Mouse (Mus musculus): Measurements from ENCODE around the gene Fam193b. TPM values are rescaled to one million over a fixed set of nuclear protein-coding genes. Genes with fewer than 3 reads are reported as not detected.
A peak's percentile ranks its signal among the peaks of the same experiment; 100 is the strongest.

Gene Fam193b
- polyA plus RNA-seq, 1 experiment from 2014 or later, result 32.1 TPM

- Histone ChIP-seq H3K4me2 (ENCODE audit: low read depth, low read length) (no peak overlapping the region), H3K9ac (ENCODE audit: low read depth, low read length) (no peak overlapping the region), H3K36me3 (ENCODE audit: control insufficient read depth, insufficient read depth, low read length) (peaks cover 85% of the 10 kb centered on the region), H3K4me3 (ENCODE audit: low read depth, low read length) (no peak overlapping the region), H3K27ac (replicated peaks; ENCODE audit: low read depth, low read length) (no peak overlapping the region), H3K27me3 (replicated peaks; ENCODE audit: control insufficient read depth, insufficient read depth, low read length) (no peaks in the 10 kb centered on the region), H3K9me3 (ENCODE audit: control insufficient read depth, low read length) (no peaks in the 10 kb centered on the region), H3K4me1 (ENCODE audit: control insufficient read depth, insufficient read depth, low read length) (peaks cover 16% of the 10 kb centered on the region)
- DNase-seq (ENCODE audit: low spot score) (no peak), ATAC-seq (ENCODE audit: low read depth) (no peak)
- WGBS, result 89% methylated on average over 10 of the region's 10 CpGs
These were observed 64.2 kb downstream of the Fam193b start for GRCm38 (mm10) chr13:55506697-55507096.

DNA sequence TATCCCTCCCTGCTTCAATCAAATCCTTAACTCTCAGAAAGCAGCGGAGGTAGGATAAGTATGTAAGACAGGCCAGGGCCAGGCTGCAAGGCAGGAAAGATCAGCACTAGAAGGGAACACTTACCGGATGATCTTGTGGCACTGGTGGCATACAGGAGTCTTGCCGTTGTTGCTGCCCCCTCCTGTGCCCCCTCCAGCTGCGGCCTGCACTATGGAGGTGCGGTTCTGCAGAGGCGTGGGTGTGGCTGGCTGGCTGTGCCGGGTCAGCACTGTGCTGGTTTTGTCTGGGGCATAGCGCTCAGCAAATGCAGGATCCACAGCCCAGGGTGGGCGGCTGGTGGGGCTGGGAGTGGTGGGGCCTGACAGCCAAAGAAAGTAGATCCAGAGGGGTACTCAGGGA, 65.1 kb downstream of the Fam193b start:
- Histone ChIP-seq H3K4me3 (ENCODE audit: low read depth, low read length) (no peak overlapping the region), H3K36me3 (ENCODE audit: control insufficient read depth, insufficient read depth, low read length) (peaks cover 93% of the 10 kb centered on the region), H3K27ac (replicated peaks; ENCODE audit: low read depth, low read length) (no peak overlapping the region), H3K4me2 (ENCODE audit: low read depth, low read length) (no peak overlapping the region), H3K9me3 (ENCODE audit: control insufficient read depth, low read length) (no peaks in the 10 kb centered on the region), H3K4me1 (ENCODE audit: control insufficient read depth, insufficient read depth, low read length) (peaks cover 8% of the 10 kb centered on the region), H3K27me3 (replicated peaks; ENCODE audit: control insufficient read depth, insufficient read depth, low read length) (no peaks in the 10 kb centered on the region), H3K9ac (ENCODE audit: low read depth, low read length) (no peak overlapping the region)
- ATAC-seq (ENCODE audit: low read depth), result no peak
- WGBS, result 96% methylated on average over 5 of the region's 9 CpGs
- no peak for DNase-seq (ENCODE audit: low spot score)

- H3K36me3 ChIP-seq (ENCODE audit: control insufficient read depth, insufficient read depth, low read length), result peaks cover 93% of the 10 kb centered on the region
- H3K9ac ChIP-seq (ENCODE audit: low read depth, low read length), result no peak overlapping the region
- H3K4me3 ChIP-seq (ENCODE audit: low read depth, low read length), result no peak overlapping the region
- no peaks in the 10 kb centered on the region for H3K27me3 ChIP-seq (replicated peaks; ENCODE audit: control insufficient read depth, insufficient read depth, low read length)
- no peaks in the 10 kb centered on the region for H3K9me3 ChIP-seq (ENCODE audit: control insufficient read depth, low read length)
- 89% methylated on average over 5 of the region's 5 CpGs for WGBS
- DNase-seq (ENCODE audit: low spot score), result no peak
- ATAC-seq (ENCODE audit: low read depth), result no peak
- no peak overlapping the region for H3K4me2 ChIP-seq (ENCODE audit: low read depth, low read length)
- no peaks in the 10 kb centered on the region for H3K4me1 ChIP-seq (ENCODE audit: control insufficient read depth, insufficient read depth, low read length)
- H3K27ac ChIP-seq (replicated peaks; ENCODE audit: low read depth, low read length), result no peak overlapping the region
These were observed 66.5 kb downstream of the Fam193b start for GRCm38 (mm10) chr13:55504390-55504789.

DNA sequence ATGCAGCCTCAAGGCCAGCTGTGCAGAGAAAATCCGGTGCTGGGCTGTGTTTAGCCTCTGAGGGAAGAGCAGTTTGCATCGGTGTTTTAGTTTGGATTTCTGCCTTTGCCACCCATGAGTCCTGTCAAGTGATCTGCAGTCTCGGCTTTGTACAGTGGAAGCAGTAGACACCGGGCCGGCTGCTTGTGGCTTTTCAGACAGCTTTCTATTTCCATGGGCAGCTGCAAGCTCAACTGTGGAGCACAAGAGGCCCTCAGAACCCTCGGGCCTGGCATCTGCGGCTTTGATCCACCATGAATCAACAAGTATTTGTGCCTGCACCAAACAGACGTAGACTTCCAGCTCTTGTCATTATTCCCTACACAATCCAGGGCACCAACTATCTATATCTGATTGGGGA, 68.5 kb downstream of the Fam193b start:
- 86% methylated on average over 8 of the region's 8 CpGs for WGBS
- no peaks in the 10 kb centered on the region for H3K9me3 ChIP-seq (ENCODE audit: control insufficient read depth, low read length)
- H3K4me1 ChIP-seq (ENCODE audit: control insufficient read depth, insufficient read depth, low read length), result no peaks in the 10 kb centered on the region
- H3K36me3 ChIP-seq (ENCODE audit: control insufficient read depth, insufficient read depth, low read length), result peaks cover 91% of the 10 kb centered on the region
- no peak overlapping the region for H3K9ac ChIP-seq (ENCODE audit: low read depth, low read length)
- no peak overlapping the region for H3K4me2 ChIP-seq (ENCODE audit: low read depth, low read length)
- H3K27ac ChIP-seq (replicated peaks; ENCODE audit: low read depth, low read length), result no peak overlapping the region
- H3K27me3 ChIP-seq (replicated peaks; ENCODE audit: control insufficient read depth, insufficient read depth, low read length), result no peaks in the 10 kb centered on the region
- no peak overlapping the region for H3K4me3 ChIP-seq (ENCODE audit: low read depth, low read length)
- ATAC-seq (ENCODE audit: low read depth), result no peak
- no peak for DNase-seq (ENCODE audit: low spot score)

DNA sequence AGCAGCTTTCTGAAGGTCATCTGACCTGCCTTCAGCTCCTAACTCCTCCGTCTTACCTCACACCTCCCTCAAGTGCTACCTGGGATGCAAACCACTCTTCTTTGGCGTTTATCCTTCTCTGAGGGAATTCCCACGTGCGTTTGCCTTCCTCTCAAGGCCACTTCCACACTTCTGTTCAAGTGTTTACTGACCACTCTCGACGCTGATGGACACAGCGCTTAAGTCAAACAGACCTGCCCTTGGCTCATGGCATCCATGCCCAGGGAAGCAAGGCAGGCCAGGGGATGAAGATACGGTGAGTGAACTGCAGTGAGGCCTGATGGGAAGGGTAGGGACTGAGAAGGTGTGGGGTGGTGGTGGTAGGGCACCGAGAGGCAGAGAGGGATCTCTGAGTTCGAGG, 70.3 kb downstream of the Fam193b start:
- WGBS, result 84% methylated on average over 10 of the region's 10 CpGs
- peaks cover 72% of the 10 kb centered on the region for H3K36me3 ChIP-seq (ENCODE audit: control insufficient read depth, insufficient read depth, low read length)

DNA sequence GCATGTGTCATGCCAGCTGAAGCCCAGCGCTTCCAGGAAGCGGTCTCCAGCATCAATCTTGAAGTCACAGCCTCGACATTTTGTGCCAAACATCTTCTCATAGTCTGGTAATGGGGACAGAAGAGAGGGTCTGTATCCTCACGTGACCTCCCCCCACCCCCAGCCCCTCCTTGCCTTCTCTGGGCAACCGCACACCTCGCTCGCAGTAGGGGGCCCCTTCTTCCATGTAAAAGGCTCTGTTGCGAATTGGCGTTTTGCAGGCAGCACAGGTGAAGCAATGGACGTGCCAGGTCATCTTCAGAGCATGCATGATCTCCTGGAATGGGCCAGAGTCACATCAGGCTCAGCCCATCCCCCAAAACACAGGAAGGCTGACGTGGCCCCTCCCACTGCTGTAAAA, 72.0 kb downstream of the Fam193b start:
- Histone ChIP-seq H3K36me3 (ENCODE audit: control insufficient read depth, insufficient read depth, low read length) (peaks cover 56% of the 10 kb centered on the region), H3K27ac (replicated peaks; ENCODE audit: low read depth, low read length) (no peak overlapping the region)

More for the DNA sequence above, 70.3 kb downstream of the Fam193b start:
- DNase-seq (ENCODE audit: low spot score), result no peak
- H3K4me2 ChIP-seq (ENCODE audit: low read depth, low read length), result no peak overlapping the region
- no peaks in the 10 kb centered on the region for H3K9me3 ChIP-seq (ENCODE audit: control insufficient read depth, low read length)
- H3K4me1 ChIP-seq (ENCODE audit: control insufficient read depth, insufficient read depth, low read length), result no peaks in the 10 kb centered on the region
- no peak overlapping the region for H3K4me3 ChIP-seq (ENCODE audit: low read depth, low read length)
- no peak overlapping the region for H3K9ac ChIP-seq (ENCODE audit: low read depth, low read length)
- H3K27ac ChIP-seq (replicated peaks; ENCODE audit: low read depth, low read length), result no peak overlapping the region
- no peaks in the 10 kb centered on the region for H3K27me3 ChIP-seq (replicated peaks; ENCODE audit: control insufficient read depth, insufficient read depth, low read length)
- no peak for ATAC-seq (ENCODE audit: low read depth)

GRCm38 (mm10) chr13:55496661-55497060, 74.3 kb downstream of the Fam193b start:
- H3K4me3 ChIP-seq (ENCODE audit: low read depth, low read length), result no peak overlapping the region

More for the DNA sequence above, 72.0 kb downstream of the Fam193b start:
- Histone ChIP-seq H3K4me3 (ENCODE audit: low read depth, low read length) (no peak overlapping the region), H3K9me3 (ENCODE audit: control insufficient read depth, low read length) (no peaks in the 10 kb centered on the region), H3K27me3 (replicated peaks; ENCODE audit: control insufficient read depth, insufficient read depth, low read length) (no peaks in the 10 kb centered on the region), H3K9ac (ENCODE audit: low read depth, low read length) (no peak overlapping the region), H3K4me2 (ENCODE audit: low read depth, low read length) (no peak overlapping the region), H3K4me1 (ENCODE audit: control insufficient read depth, insufficient read depth, low read length) (no peaks in the 10 kb centered on the region)
- WGBS, result 57% methylated on average over 9 of the region's 11 CpGs
- ATAC-seq (ENCODE audit: low read depth) (no peak), DNase-seq (ENCODE audit: low spot score) (no peak)

DNA sequence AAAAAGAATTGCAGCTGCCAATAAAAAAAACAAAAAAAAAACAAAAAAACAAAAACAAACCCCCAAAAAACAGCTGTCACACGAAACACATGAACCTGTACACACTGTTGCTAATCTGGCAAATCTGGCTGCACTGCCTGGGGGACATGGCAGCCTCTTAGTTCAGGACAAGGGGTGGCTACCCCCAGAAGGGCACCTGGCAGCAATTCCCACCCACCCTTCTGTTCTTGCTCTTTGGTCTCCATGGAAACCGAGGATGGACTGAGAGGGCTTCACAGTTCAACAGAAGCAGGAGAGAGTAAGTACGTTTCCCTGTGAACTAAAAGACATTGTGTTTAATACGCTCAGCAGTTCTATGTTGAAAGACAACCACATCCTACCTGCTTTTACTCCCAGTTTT, 75.2 kb downstream of the Fam193b start:
- no peaks in the 10 kb centered on the region for H3K4me1 ChIP-seq (ENCODE audit: control insufficient read depth, insufficient read depth, low read length)
- ATAC-seq (ENCODE audit: low read depth) (no peak), DNase-seq (ENCODE audit: low spot score) (no peak)
- no peaks in the 10 kb centered on the region for H3K9me3 ChIP-seq (ENCODE audit: control insufficient read depth, low read length)
- no peak overlapping the region for H3K9ac ChIP-seq (ENCODE audit: low read depth, low read length)
- peaks cover 28% of the 10 kb centered on the region for H3K36me3 ChIP-seq (ENCODE audit: control insufficient read depth, insufficient read depth, low read length)
- H3K4me2 ChIP-seq (ENCODE audit: low read depth, low read length), result no peak overlapping the region
- no peak overlapping the region for H3K27ac ChIP-seq (replicated peaks; ENCODE audit: low read depth, low read length)
- H3K27me3 ChIP-seq (replicated peaks; ENCODE audit: control insufficient read depth, insufficient read depth, low read length), result no peaks in the 10 kb centered on the region
- WGBS, result 26% methylated on average over 4 of the region's 4 CpGs
- H3K4me3 ChIP-seq (ENCODE audit: low read depth, low read length), result no peak overlapping the region

More at GRCm38 (mm10) chr13:55496661-55497060, 74.3 kb downstream of the Fam193b start:
- Histone ChIP-seq H3K4me2 (ENCODE audit: low read depth, low read length) (no peak overlapping the region), H3K36me3 (ENCODE audit: control insufficient read depth, insufficient read depth, low read length) (peaks cover 36% of the 10 kb centered on the region), H3K9me3 (ENCODE audit: control insufficient read depth, low read length) (no peaks in the 10 kb centered on the region), H3K27ac (replicated peaks; ENCODE audit: low read depth, low read length) (no peak overlapping the region), H3K27me3 (replicated peaks; ENCODE audit: control insufficient read depth, insufficient read depth, low read length) (no peaks in the 10 kb centered on the region), H3K4me1 (ENCODE audit: control insufficient read depth, insufficient read depth, low read length) (no peaks in the 10 kb centered on the region), H3K9ac (ENCODE audit: low read depth, low read length) (0 out of 2 replicates have a peak overlapping the region, but pooled peaks have one; percentile 14)
- DNase-seq (ENCODE audit: low spot score) (no peak), ATAC-seq (ENCODE audit: low read depth) (no peak)
- WGBS, result 85% methylated on average over 6 of the region's 6 CpGs

DNA sequence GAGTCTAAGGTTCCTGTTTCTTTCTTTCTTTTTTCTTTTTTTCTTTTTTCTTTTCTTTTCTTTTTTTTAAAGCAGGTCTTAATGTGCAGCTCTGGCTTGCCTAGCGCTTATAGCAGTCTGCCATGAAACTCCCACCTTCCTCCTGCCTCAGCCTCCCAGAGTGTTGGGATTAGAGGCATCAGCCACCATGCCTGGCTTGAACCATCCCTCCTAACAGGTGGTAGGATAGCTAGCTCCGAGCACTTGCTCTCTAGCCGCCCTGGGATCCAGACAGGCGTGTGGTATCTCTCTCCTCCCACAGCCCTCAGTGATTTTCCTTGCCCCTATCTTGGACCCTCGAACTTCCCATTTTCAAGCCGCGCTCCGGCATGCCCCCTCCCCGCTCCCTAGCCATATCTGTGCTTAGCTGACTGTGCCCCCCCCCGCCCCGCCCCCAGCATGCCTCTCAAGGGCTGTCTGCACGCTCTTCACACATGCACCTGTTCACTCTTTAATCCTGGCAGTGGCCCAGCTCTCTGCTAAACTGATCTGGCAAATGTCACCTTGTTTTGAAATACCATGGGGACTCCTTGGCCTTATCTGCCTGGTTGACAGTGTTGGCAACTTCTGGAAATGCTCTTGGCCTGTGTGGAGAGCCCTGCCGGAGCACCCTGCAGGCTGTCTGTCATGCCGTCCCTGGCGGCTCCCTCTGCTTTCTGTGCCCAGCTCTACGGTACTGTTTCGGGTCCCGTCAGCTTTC, 75.9 kb downstream of the Fam193b start:
- no peak overlapping the region for H3K4me3 ChIP-seq (ENCODE audit: low read depth, low read length)
- peaks cover 21% of the 10 kb centered on the region for H3K36me3 ChIP-seq (ENCODE audit: control insufficient read depth, insufficient read depth, low read length)
- no peak overlapping the region for H3K27ac ChIP-seq (replicated peaks; ENCODE audit: low read depth, low read length)
- DNase-seq (ENCODE audit: low spot score), result peak; percentile 73
- H3K27me3 ChIP-seq (replicated peaks; ENCODE audit: control insufficient read depth, insufficient read depth, low read length), result no peaks in the 10 kb centered on the region
- H3K9me3 ChIP-seq (ENCODE audit: control insufficient read depth, low read length), result no peaks in the 10 kb centered on the region
- H3K4me1 ChIP-seq (ENCODE audit: control insufficient read depth, insufficient read depth, low read length), result no peaks in the 10 kb centered on the region
- H3K4me2 ChIP-seq (ENCODE audit: low read depth, low read length), result no peak overlapping the region
- 18% methylated on average over 16 of the region's 18 CpGs for WGBS
- H3K9ac ChIP-seq (ENCODE audit: low read depth, low read length), result no peak overlapping the region
- peak; percentile 69 for ATAC-seq (ENCODE audit: low read depth)
